Mouse (Mus musculus): Measurements from ENCODE around the gene Fyb2.

- TF ChIP-seq GATA1 (IDR thresholded peaks at IDR 0.05; ENCODE audit: low read length) (no peak), TAL1 (IDR thresholded peaks at IDR 0.05; ENCODE audit: low read length) (no peak)
These were observed 48.2 kb downstream of the Fyb2 start for GRCm38 (mm10) chr4:104961431-104961830.
